Mouse (Mus musculus): ENCODE data around the gene Mpp4.

- no peak for TF ChIP-seq CTCF (IDR thresholded peaks at IDR 0.05)
- TF ChIP-seq EP300 (IDR thresholded peaks at IDR 0.05): no peak
Measured at GRCm38 (mm10) chr1:59163918-59164317, 729 bp upstream of the Mpp4 start.
